Mouse (Mus musculus) kidney, postnatal 0 days (tissue): ENCODE data around the gene Traf4. TPM values are rescaled to one million over a fixed set of nuclear protein-coding genes. Genes with fewer than 3 reads are reported as not detected.
"Not testable (repeated sequence)": the region's sequence is repeated elsewhere in the genome, so short reads cannot be mapped to it uniquely, and the experiment has no call there.

Experiments
- ATAC-seq: fragments of 200-750 bp; cut with Nextera tagmentation; replicated peaks from 2 replicates; pipeline ENCODE4 v1.8.0; 2017; ENCODE audit warnings: low read depth, moderate number of reproducible peaks, moderate TSS enrichment, moderate library complexity; ENCODE audit not compliant: low FRiP score
- DNase-seq: peaks from one replicate; pipeline ENCODE4 v3.0.0-alpha.2; 2016; ENCODE audit warnings: low spot score
- H3K27ac ChIP-seq: fragments of 300-500 bp; sonication (generic); 2 replicates; pipeline ENCODE4 v1.5.1; 2014; ENCODE audit warnings: mild to moderate bottlenecking
- H3K27me3 ChIP-seq: fragments of 300-500 bp; sonication (generic); 2 replicates; pipeline ENCODE4 v1.6.1; 2014; ENCODE audit warnings: low read length, mixed read lengths; ENCODE audit not compliant: insufficient read depth
- H3K36me3 ChIP-seq: fragments of 300-500 bp; sonication (generic); 2 replicates; pipeline ENCODE4 v1.6.1; 2014; ENCODE audit warnings: low read length, mixed read lengths; ENCODE audit not compliant: insufficient read depth
- H3K4me1 ChIP-seq: fragments of 300-500 bp; sonication (generic); replicated peaks from 2 replicates; pipeline ENCODE4 v1.6.1; 2014; ENCODE audit warnings: antibody characterized with exemption, low read length, mixed read lengths; ENCODE audit not compliant: insufficient read depth
- H3K4me2 ChIP-seq: fragments of 300-500 bp; sonication (generic); 2 replicates; pipeline ENCODE4 v1.6.1; 2014; ENCODE audit warnings: mild to moderate bottlenecking, low read length, moderate library complexity, mixed read lengths
- H3K4me3 ChIP-seq: fragments of 300-500 bp; sonication (generic); replicated peaks from 2 replicates; pipeline ENCODE4 v1.5.1; 2014; ENCODE audit warnings: low read depth, low read length
- H3K9ac ChIP-seq: fragments of 300-500 bp; sonication (generic); 2 replicates; pipeline ENCODE4 v1.6.1; 2014; ENCODE audit warnings: low read depth, low read length
- H3K9me3 ChIP-seq: fragments of 300-500 bp; sonication (generic); replicated peaks from 2 replicates; pipeline ENCODE4 v1.6.1; 2016; ENCODE audit warnings: low read length, inconsistent platforms, mixed read lengths
- CTCF ChIP-seq: IDR thresholded peaks from 2 replicates; pipeline ENCODE4 v1.5.1; 2016; ENCODE audit warnings: antibody characterized with exemption, low read depth, mild to moderate bottlenecking, moderate library complexity
- WGBS: fragments of 180-500 bp; shearing (Covaris S2); extraction: QIAGEN DNeasy Blood & Tissue Kit; methylation state at CpG from one replicate; pipeline ENCODE4 v1.1.7; 2014; 5-methylcytosine and 5-hydroxymethylcytosine counted together
- polyA plus RNA-seq: library from polyadenylated mRNA; unstranded; fragments of >200 nt; fragmentation: Nextera tagmentation; extraction: Ambion mirVana; gene quantifications from 2 replicates; pipeline ENCODE4 v1.2.1, GENCODE M21; 2015

Gene Traf4
- polyA plus RNA-seq, 1 experiment from 2014 or later = 79.6 TPM

GRCm38 (mm10) chr11:78138023-78138422 lies 27.4 kb downstream of the Traf4 start:
- H3K4me2 ChIP-seq = no peak overlapping the region
- no peak for TF ChIP-seq CTCF
- no peak overlapping the region for H3K4me3 ChIP-seq
- no peak overlapping the region for H3K27ac ChIP-seq
- H3K27me3 ChIP-seq = no peaks in the 10 kb centered on the region
- DNase-seq (no peak), ATAC-seq (no peak)
- WGBS = 92% methylated on average over 3 of the region's 3 CpGs
- H3K9me3 ChIP-seq = no peaks in the 10 kb centered on the region
- no peak overlapping the region for H3K9ac ChIP-seq
- no peaks in the 10 kb centered on the region for H3K4me1 ChIP-seq
- no peaks in the 10 kb centered on the region for H3K36me3 ChIP-seq

- no peak overlapping the region for H3K27ac ChIP-seq
- H3K9me3 ChIP-seq = no peaks in the 10 kb centered on the region
- ATAC-seq = no peak
- no peak for DNase-seq
- H3K36me3 ChIP-seq = no peaks in the 10 kb centered on the region
- 84% methylated on average over 4 of the region's 4 CpGs for WGBS
- no peaks in the 10 kb centered on the region for H3K4me1 ChIP-seq
- no peak for TF ChIP-seq CTCF
- H3K4me3 ChIP-seq = no peak overlapping the region
- no peak overlapping the region for H3K4me2 ChIP-seq
- no peaks in the 10 kb centered on the region for H3K27me3 ChIP-seq
- no peak overlapping the region for H3K9ac ChIP-seq
Observed at GRCm38 (mm10) chr11:78137584-78137983, 27.8 kb downstream of the Traf4 start.

DNA sequence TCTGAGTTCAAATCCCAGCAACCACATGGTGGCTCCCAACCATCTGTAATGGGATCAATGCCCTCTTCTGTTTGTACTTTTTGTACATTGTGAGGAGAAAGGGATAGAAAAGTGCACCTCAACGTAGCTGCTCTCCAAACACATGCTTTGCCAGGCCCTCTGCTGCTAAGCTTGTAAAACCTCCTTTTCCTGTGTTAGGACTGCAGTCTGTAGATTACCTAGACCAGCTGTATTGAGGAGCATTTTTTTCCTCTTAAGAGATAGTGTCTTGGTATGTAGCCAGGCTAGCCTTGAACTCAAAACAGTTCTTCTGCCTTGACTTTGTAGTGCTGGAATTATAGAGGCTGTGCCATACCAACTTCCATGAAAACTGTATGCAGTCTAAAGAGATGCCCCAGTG lies 29.3 kb downstream of the Traf4 start:
- Histone ChIP-seq H3K27me3 (no peaks in the 10 kb centered on the region), H3K36me3 (no peaks in the 10 kb centered on the region), H3K9ac (no peak overlapping the region), H3K4me1 (no peaks in the 10 kb centered on the region), H3K27ac (no peak overlapping the region), H3K4me2 (no peak overlapping the region), H3K4me3 (no peak overlapping the region), H3K9me3 (no peaks in the 10 kb centered on the region)
- no peak for TF ChIP-seq CTCF
- WGBS = 78% methylated on average over 1 of the region's 1 CpGs
- no peak for DNase-seq
- ATAC-seq = no peak

GRCm38 (mm10) chr11:78135314-78135713 lies 30.1 kb downstream of the Traf4 start:
- not testable (repeated sequence) for H3K4me1 ChIP-seq, DNase-seq, H3K36me3 ChIP-seq, H3K9me3 ChIP-seq, H3K27ac ChIP-seq, H3K4me2 ChIP-seq, H3K9ac ChIP-seq, H3K4me3 ChIP-seq, ATAC-seq, H3K27me3 ChIP-seq
- WGBS = 65% methylated on average over 7 of the region's 7 CpGs

DNA sequence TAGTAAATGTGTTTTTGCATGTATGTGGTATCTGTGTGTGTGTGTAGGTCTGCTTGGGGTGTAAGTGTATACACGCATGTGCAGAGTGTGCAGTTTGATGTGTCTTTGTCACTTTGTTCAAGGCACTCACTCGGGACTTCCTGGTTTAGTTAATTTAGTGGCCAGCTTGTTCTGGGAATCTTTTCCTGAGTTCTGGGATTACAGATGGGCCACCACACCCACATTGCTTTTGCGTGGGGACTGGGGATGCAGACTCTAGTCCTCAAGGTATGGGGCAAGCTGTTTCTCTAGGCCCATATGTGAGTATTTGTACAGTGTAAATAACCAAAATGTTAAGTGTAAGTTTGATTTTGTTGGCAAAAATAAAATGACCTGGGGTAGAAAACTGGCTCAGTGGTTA lies 31.0 kb downstream of the Traf4 start:
- Histone ChIP-seq H3K9me3 (no peaks in the 10 kb centered on the region), H3K4me3 (no peak overlapping the region), H3K27me3 (no peaks in the 10 kb centered on the region), H3K4me2 (no peak overlapping the region), H3K27ac (no peak overlapping the region), H3K9ac (no peak overlapping the region), H3K4me1 (no peaks in the 10 kb centered on the region), H3K36me3 (no peaks in the 10 kb centered on the region)
- 63% methylated on average over 3 of the region's 3 CpGs for WGBS
- TF ChIP-seq CTCF = no peak
- no peak for DNase-seq
- no peak for ATAC-seq

- no peak overlapping the region for H3K4me3 ChIP-seq
- no peak overlapping the region for H3K9ac ChIP-seq
- H3K4me1 ChIP-seq = no peaks in the 10 kb centered on the region
- H3K27me3 ChIP-seq = no peaks in the 10 kb centered on the region
- 85% methylated on average over 6 of the region's 6 CpGs for WGBS
- no peaks in the 10 kb centered on the region for H3K9me3 ChIP-seq
- H3K4me2 ChIP-seq = no peak overlapping the region
- no peak for DNase-seq
- H3K36me3 ChIP-seq = no peaks in the 10 kb centered on the region
- TF ChIP-seq CTCF = no peak
- no peak for ATAC-seq
- H3K27ac ChIP-seq = no peak overlapping the region
Observed at GRCm38 (mm10) chr11:78133915-78134314, 31.5 kb downstream of the Traf4 start.

- H3K27ac ChIP-seq = no peak overlapping the region
- H3K4me1 ChIP-seq = peaks cover 7% of the 10 kb centered on the region; the same call in 1 of the 2 replicates
- no peak overlapping the region for H3K4me2 ChIP-seq
- H3K9ac ChIP-seq = no peak overlapping the region
- DNase-seq (no peak), ATAC-seq (no peak)
- 58% methylated on average over 8 of the region's 8 CpGs for WGBS
- no peak overlapping the region for H3K4me3 ChIP-seq
- H3K9me3 ChIP-seq = no peaks in the 10 kb centered on the region
- TF ChIP-seq CTCF = no peak
- H3K27me3 ChIP-seq = no peaks in the 10 kb centered on the region
- no peaks in the 10 kb centered on the region for H3K36me3 ChIP-seq
Observed at GRCm38 (mm10) chr11:78129458-78129857, 35.9 kb downstream of the Traf4 start.
